Mouse (Mus musculus): Measurements from ENCODE around the gene Olfr52. TPM values are rescaled to one million over a fixed set of nuclear protein-coding genes. Genes with fewer than 3 reads are reported as not detected.

Olfr52 gene
- not detected for total RNA-seq (2023)

GRCm38 (mm10) chr2:86185583-86185982 lies at the start of gene Olfr52:
Gene Olfr52, minus strand, starts transcription at chr2:86185683.

GRCm38 (mm10) chr2:86231301-86231700 lies 45.8 kb upstream of the Olfr52 start, which contains the start of gene Olfr1047:
Gene Olfr1047, minus strand, starts transcription at chr2:86231401.

GRCm38 (mm10) chr2:86219214-86219613 lies 33.7 kb upstream of the Olfr52 start, which contains the start of gene Olfr1046:
Gene Olfr1046, minus strand, starts transcription at chr2:86219314.

GRCm38 (mm10) chr2:86202909-86203308 lies 17.4 kb upstream of the Olfr52 start, which contains the start of gene Olfr1045:
Gene Olfr1045, minus strand, starts transcription at chr2:86203009.

GRCm38 (mm10) chr2:86177720-86178119 lies 7.8 kb downstream of the Olfr52 start, which contains the start of gene Olfr1044:
Gene Olfr1044, minus strand, starts transcription at chr2:86177820.

GRCm38 (mm10) chr2:86167422-86167821 lies 18.1 kb downstream of the Olfr52 start, which contains the start of gene Olfr1043:
Gene Olfr1043, minus strand, starts transcription at chr2:86167522.

GRCm38 (mm10) chr2:86161738-86162137 lies 23.7 kb downstream of the Olfr52 start, which contains the start of gene Olfr1042:
Gene Olfr1042, minus strand, starts transcription at chr2:86161838.

GRCm38 (mm10) chr2:86146632-86147031 lies 38.9 kb downstream of the Olfr52 start, which contains the start of gene Olfr1040:
Gene Olfr1040, minus strand, starts transcription at chr2:86146732.

GRCm38 (mm10) chr2:86135828-86136227 lies 49.7 kb downstream of the Olfr52 start, which contains the start of gene Olfr1039:
Gene Olfr1039, minus strand, starts transcription at chr2:86135928.

Other genes starting within 250 kb of the Olfr52 start
- gene Olfr1028, start 235.2 kb downstream of the Olfr52 start, total RNA-seq (2023), result not detected
- gene Olfr1029, start 211.8 kb downstream of the Olfr52 start, total RNA-seq (2023), result not detected
- not detected for gene Olfr1030, start 206.4 kb downstream of the Olfr52 start, total RNA-seq (2023)
- not detected for gene Olfr1031, start 195.4 kb downstream of the Olfr52 start, total RNA-seq (2023)
- not detected for gene Olfr1032, start 180.1 kb downstream of the Olfr52 start, total RNA-seq (2023)
- not detected for gene Olfr1033, start 165.1 kb downstream of the Olfr52 start, total RNA-seq (2023)
- gene Olfr1034, start 139.8 kb downstream of the Olfr52 start, total RNA-seq (2023), result not detected
- gene Olfr1036, start 111.7 kb downstream of the Olfr52 start, total RNA-seq (2023), result not detected
- gene Olfr1037, start 98.3 kb downstream of the Olfr52 start, total RNA-seq (2023), result not detected
- gene Olfr1039, start 49.8 kb downstream of the Olfr52 start, total RNA-seq (2023), result not detected
- gene Olfr1040, start 39.0 kb downstream of the Olfr52 start, total RNA-seq (2023), result not detected
- gene Olfr1042, start 23.8 kb downstream of the Olfr52 start, total RNA-seq (2023), result not detected
- not detected for gene Olfr1043, start 18.2 kb downstream of the Olfr52 start, total RNA-seq (2023)
- gene Olfr1044, start 7.9 kb downstream of the Olfr52 start, total RNA-seq (2023), result not detected
- gene Olfr1045, start 17.3 kb upstream of the Olfr52 start, total RNA-seq (2023), result not detected
- gene Olfr1046, start 33.6 kb upstream of the Olfr52 start, total RNA-seq (2023), result not detected
- not detected for gene Olfr1047, start 45.7 kb upstream of the Olfr52 start, total RNA-seq (2023)
- gene Olfr1048, start 54.6 kb upstream of the Olfr52 start, total RNA-seq (2023), result not detected
- gene Olfr1049, start 72.6 kb upstream of the Olfr52 start, total RNA-seq (2023), result not detected
- gene Olfr1051, start 93.4 kb upstream of the Olfr52 start, total RNA-seq (2023), result not detected
- not detected for gene Olfr1052, start 106.8 kb upstream of the Olfr52 start, total RNA-seq (2023)
- not detected for gene Olfr1053, start 129.6 kb upstream of the Olfr52 start, total RNA-seq (2023)
- gene Olfr1054, start 149.8 kb upstream of the Olfr52 start, total RNA-seq (2023), result not detected
- not detected for gene Olfr1055, start 164.6 kb upstream of the Olfr52 start, total RNA-seq (2023)
- not detected for gene Olfr1056, start 176.8 kb upstream of the Olfr52 start, total RNA-seq (2023)
- not detected for gene Olfr1057, start 192.7 kb upstream of the Olfr52 start, total RNA-seq (2023)
- not detected for gene Olfr1058, start 202.9 kb upstream of the Olfr52 start, total RNA-seq (2023)
- not detected for gene Olfr1061, start 228.4 kb upstream of the Olfr52 start, total RNA-seq (2023)
- gene Olfr1062, start 241.1 kb upstream of the Olfr52 start, total RNA-seq (2023), result not detected

Measured in monocyte, adult 59 days (primary cell).